8 mouse cellular contexts compared by ENCODE assay signal in the genomic region with DNA sequence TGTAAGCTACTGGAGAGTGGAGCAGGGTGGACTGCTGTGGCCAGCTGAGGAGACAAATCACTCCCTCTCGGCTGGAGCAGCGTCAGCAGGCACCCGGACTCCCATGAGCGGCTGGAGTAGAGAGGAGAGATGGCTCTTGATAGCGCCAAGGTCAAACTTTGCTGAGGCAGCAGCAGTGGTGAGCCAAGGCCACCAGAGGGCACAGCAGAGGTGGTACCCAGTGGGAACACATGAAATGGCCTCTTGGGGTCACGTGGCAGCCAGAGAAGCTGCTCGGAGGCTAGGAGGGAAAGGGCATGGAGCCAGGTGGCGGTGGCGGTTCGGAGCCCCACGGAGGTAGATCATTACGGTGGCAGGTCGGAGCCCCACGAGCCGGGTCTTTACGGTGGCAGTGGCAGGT. TPM values are rescaled to one million over a fixed set of nuclear protein-coding genes. Genes with fewer than 3 reads are reported as not detected.
DNase-seq lines count a peak whose midpoint lies in the region; ATAC-seq and TF ChIP-seq lines count a peak whose summit lies in the region.

No protein-coding gene starts in this region.

- DNase-seq in B cell, adult 2 months, result peak; percentile 83 to 87
- DNase-seq in brain, embryonic 14.5 days (ENCODE audit: low read depth), result peak; percentile 74
- peak; percentile 83 for DNase-seq in kidney, postnatal 0 days (ENCODE audit: low spot score)
- DNase-seq in liver, embryonic 11.5 days (ENCODE audit: low spot score), result peak; percentile 66
- DNase-seq in splenic B cell, adult 2 months (ENCODE audit: low read depth, low spot score), result peak; percentile 88

- TF ChIP-seq CTCF in brain, embryonic 14.5 days (IDR thresholded peaks at IDR 0.05; ENCODE audit: borderline replicate concordance, extremely low read depth, insufficient read depth, insufficient read length), result peak; percentile 71
- peak; percentile 84 for TF ChIP-seq CTCF in kidney, postnatal 0 days (IDR thresholded peaks at IDR 0.05; ENCODE audit: low read depth)

- H3K4me2 ChIP-seq in heart, embryonic 12.5 days, result peak overlapping the region; percentile 56
- H3K4me2 ChIP-seq in kidney, postnatal 0 days (ENCODE audit: low read length), result no peak overlapping the region
- H3K4me2 ChIP-seq in liver, embryonic 11.5 days, result peak overlapping the region; percentile 41
- no peak overlapping the region for H3K4me2 ChIP-seq in myocyte (ENCODE audit: low read depth)

- H3ac ChIP-seq in myocyte (ENCODE audit: control insufficient read depth, insufficient read length), result no peak overlapping the region

- H3K4me1 ChIP-seq in erythroblast, embryonic 14.5 days (ENCODE audit: control insufficient read depth), result peaks cover 9% of the 10 kb centered on the region
- H3K4me1 ChIP-seq in heart, embryonic 12.5 days (replicated peaks), result peaks cover 16% of the 10 kb centered on the region
- no peaks in the 10 kb centered on the region for H3K4me1 ChIP-seq in kidney, postnatal 0 days (replicated peaks; ENCODE audit: insufficient read depth, low read length)
- H3K4me1 ChIP-seq in liver, embryonic 11.5 days (replicated peaks; ENCODE audit: control insufficient read depth, insufficient read depth, low read length), result peaks cover 3% of the 10 kb centered on the region; the same call in 1 of the 2 replicates

- no peak for TF ChIP-seq POLR2A in brain, embryonic 14.5 days (IDR thresholded peaks at IDR 0.05; ENCODE audit: borderline replicate concordance, extremely low read depth, insufficient read depth, insufficient read length, poor library complexity, severe bottlenecking)
- no peak for TF ChIP-seq POLR2A in myocyte (IDR thresholded peaks at IDR 0.05; ENCODE audit: insufficient read length, low read depth)

- H3K27ac ChIP-seq in heart, embryonic 12.5 days (ENCODE audit: poor library complexity, severe bottlenecking), result no peak overlapping the region
- H3K27ac ChIP-seq in kidney, postnatal 0 days, result no peak overlapping the region
- no peak overlapping the region for H3K27ac ChIP-seq in liver, embryonic 11.5 days (ENCODE audit: low read depth, low read length)

- no peaks in the 10 kb centered on the region for H3K9me3 ChIP-seq in erythroblast, embryonic 14.5 days (ENCODE audit: control insufficient read depth, low read length)
- no peaks in the 10 kb centered on the region for H3K9me3 ChIP-seq in heart, embryonic 12.5 days (replicated peaks)
- no peaks in the 10 kb centered on the region for H3K9me3 ChIP-seq in kidney, postnatal 0 days (replicated peaks; ENCODE audit: low read length)
- no peaks in the 10 kb centered on the region for H3K9me3 ChIP-seq in liver, embryonic 11.5 days (ENCODE audit: control insufficient read depth, low read length)

- no peaks in the 10 kb centered on the region for H3K27me3 ChIP-seq in erythroblast, embryonic 14.5 days (ENCODE audit: control insufficient read depth)
- H3K27me3 ChIP-seq in heart, embryonic 12.5 days (replicated peaks), result peaks cover 31% of the 10 kb centered on the region
- no peaks in the 10 kb centered on the region for H3K27me3 ChIP-seq in kidney, postnatal 0 days (ENCODE audit: insufficient read depth, low read length)
- H3K27me3 ChIP-seq in liver, embryonic 11.5 days (replicated peaks; ENCODE audit: control insufficient read depth, insufficient read depth, low read length), result no peaks in the 10 kb centered on the region
- H3K27me3 ChIP-seq in myocyte (ENCODE audit: control insufficient read depth, insufficient read depth, insufficient read length), result no peaks in the 10 kb centered on the region
- no peaks in the 10 kb centered on the region for H3K27me3 ChIP-seq in splenic B cell, adult 2 months (ENCODE audit: control insufficient read depth, insufficient read depth, low read length, poor library complexity, severe bottlenecking)

- WGBS in heart, embryonic 12.5 days, result 13% methylated on average over 16 of the region's 16 CpGs
- WGBS in kidney, postnatal 0 days, result 20% methylated on average over 16 of the region's 16 CpGs
- WGBS in liver, embryonic 11.5 days, result 11% methylated on average over 16 of the region's 16 CpGs

- peak overlapping the region; percentile 44 for H3K4me3 ChIP-seq in erythroblast, embryonic 14.5 days (replicated peaks)
- H3K4me3 ChIP-seq in heart, embryonic 12.5 days, result peak overlapping the region; percentile 24; the same call in 1 of the 2 replicates
- H3K4me3 ChIP-seq in kidney, postnatal 0 days (replicated peaks; ENCODE audit: low read depth, low read length), result no peak overlapping the region
- H3K4me3 ChIP-seq in liver, embryonic 11.5 days (ENCODE audit: low read depth, low read length), result peak overlapping the region; percentile 11; the same call in 1 of the 2 replicates
- H3K4me3 ChIP-seq in myocyte, result no peak overlapping the region

- H3K36me3 ChIP-seq in erythroblast, embryonic 14.5 days (ENCODE audit: control insufficient read depth), result no peaks in the 10 kb centered on the region
- H3K36me3 ChIP-seq in heart, embryonic 12.5 days, result no peaks in the 10 kb centered on the region
- H3K36me3 ChIP-seq in kidney, postnatal 0 days (ENCODE audit: insufficient read depth, low read length), result no peaks in the 10 kb centered on the region
- no peaks in the 10 kb centered on the region for H3K36me3 ChIP-seq in liver, embryonic 11.5 days (ENCODE audit: control insufficient read depth, insufficient read depth, low read length)
- H3K36me3 ChIP-seq in myocyte (ENCODE audit: control insufficient read depth, insufficient read depth), result no peaks in the 10 kb centered on the region
- no peaks in the 10 kb centered on the region for H3K36me3 ChIP-seq in splenic B cell, adult 2 months (ENCODE audit: control insufficient read depth, insufficient read depth, low read length, poor library complexity, severe bottlenecking)

- H3K79me2 ChIP-seq in myocyte (ENCODE audit: control insufficient read depth, insufficient read depth), result no peaks in the 10 kb centered on the region

- peak; percentile 62; the same call in 1 of the 2 replicates for ATAC-seq in heart, embryonic 12.5 days (ENCODE audit: insufficient number of reproducible peaks, low FRiP score)
- ATAC-seq in kidney, postnatal 0 days (replicated peaks; ENCODE audit: low FRiP score, low read depth), result peak; percentile 71
- peak; percentile 81 for ATAC-seq in liver, embryonic 11.5 days (replicated peaks; ENCODE audit: low FRiP score)

- no peak overlapping the region for H3K9ac ChIP-seq in heart, embryonic 12.5 days
- no peak overlapping the region for H3K9ac ChIP-seq in kidney, postnatal 0 days (ENCODE audit: low read depth, low read length)
- 0 out of 2 replicates have a peak overlapping the region, but pooled peaks have one; percentile 11 for H3K9ac ChIP-seq in liver, embryonic 11.5 days (ENCODE audit: low read depth, low read length)

TF ChIP-seq in myocyte, 11 proteins besides CTCF, POLR2A, EP300 and RAD21:
- no peak for TF ChIP-seq MYOG (IDR thresholded peaks at IDR 0.05; ENCODE audit: control insufficient read depth in 1 of 3, insufficient read depth in 1 of 3, insufficient read length in 2 of 3, low read depth in 2 of 3)
- no peak for TF ChIP-seq CEBPB (IDR thresholded peaks at IDR 0.05; ENCODE audit: insufficient read depth, poor library complexity, severe bottlenecking)
- peak; percentile 72 for TF ChIP-seq USF1 (IDR thresholded peaks at IDR 0.05; ENCODE audit: low read depth)

RNA-seq across cellular contexts. Expression of a gene that starts 12.8 kb away (rescaled TPM):
- polyA plus RNA-seq in brain, embryonic 14.5 days (2012; rRNA removed), result 7.8 and 10.2 TPM in 2 replicates
- polyA plus RNA-seq in erythroblast, embryonic 14.5 days (2012), result not detected in 2 replicates
- 1.2 and 1.7 TPM in 2 replicates for polyA plus RNA-seq in heart, embryonic 12.5 days (2016; fragmentation: Nextera tagmentation; extraction: Ambion mirVana)
- 0.71 and 1.4 TPM in 2 replicates for polyA plus RNA-seq in kidney, postnatal 0 days (2015; fragmentation: Nextera tagmentation; extraction: Ambion mirVana)
- polyA plus RNA-seq in liver, embryonic 11.5 days (2014; fragmentation: Nextera tagmentation; extraction: Ambion mirVana), result 0.39 and 1.0 TPM in 2 replicates
- polyA plus RNA-seq in myocyte (2012; fragmentation: generic; extraction: Trizol), result 0.31 TPM

Comparison
In these comparisons a context has a peak if more than half of its experiments do, and no peak if none do; other contexts are left out.
1. H3K4me3 ChIP-seq: peak in erythroblast, embryonic 14.5 days (single experiment), heart, embryonic 12.5 days (single experiment) and liver, embryonic 11.5 days (single experiment); none in kidney, postnatal 0 days (single experiment) and myocyte (single experiment).
2. H3K4me2 ChIP-seq: peak in heart, embryonic 12.5 days (single experiment) and liver, embryonic 11.5 days (single experiment); none in kidney, postnatal 0 days (single experiment) and myocyte (single experiment).
3. Peak in every context shown above with its lines, with median percentiles within 50 percentile points of each other: DNase-seq and ATAC-seq.